Mouse (Mus musculus) spleen, postnatal 14 days (tissue): ENCODE data around the gene Pink1.
"Not testable (repeated sequence)": the region's sequence is repeated elsewhere in the genome, so short reads cannot be mapped to it uniquely, and the experiment has no call there.

Experiments used
- DNase-seq, 2 experiments: peaks; one replicate each; pipeline ENCODE4 v3.0.0; 2021 to 2022; ENCODE audit warnings: low spot score in 2 of 2

The Pink1 gene

DNA sequence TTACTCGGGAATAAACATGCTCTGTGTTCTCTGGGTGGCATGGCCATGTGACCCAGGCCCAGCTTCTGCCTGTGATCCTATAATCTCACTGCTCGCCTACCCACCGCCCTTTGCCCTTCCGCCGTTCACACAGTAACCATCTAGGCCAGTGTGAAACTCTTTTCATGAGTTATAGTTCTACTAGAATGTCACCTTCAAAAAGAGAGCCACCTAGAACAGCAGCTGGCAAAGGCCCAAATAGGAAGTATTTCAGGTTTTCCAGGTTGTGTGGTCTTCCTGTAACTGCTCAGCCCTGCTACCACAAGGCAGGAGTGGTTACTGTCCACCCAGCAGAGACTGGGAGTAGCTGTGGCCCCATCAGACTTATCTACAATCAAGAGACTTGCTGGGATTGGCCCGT lies 16.7 kb upstream of the Pink1 start:
- no peak for DNase-seq

DNA sequence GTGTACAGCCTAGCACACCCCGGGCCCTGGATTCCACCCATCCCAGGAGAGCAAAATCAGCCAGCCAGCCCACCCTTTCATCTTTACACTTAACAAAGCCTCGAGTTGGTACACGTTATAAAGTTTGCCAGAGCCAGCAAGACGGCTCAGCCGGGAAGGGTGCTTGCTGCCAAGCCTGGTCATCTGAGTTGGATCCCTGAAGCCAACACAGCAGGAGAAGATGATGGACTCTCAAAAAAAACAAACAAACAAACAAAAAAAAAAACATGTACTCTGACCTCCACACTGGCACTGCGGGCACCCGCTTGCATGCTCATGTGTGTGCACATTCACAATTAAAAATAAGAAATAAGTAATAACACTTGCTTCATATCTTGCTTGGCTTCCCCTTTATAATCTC lies 15.9 kb upstream of the Pink1 start:
- no peak for DNase-seq

DNA sequence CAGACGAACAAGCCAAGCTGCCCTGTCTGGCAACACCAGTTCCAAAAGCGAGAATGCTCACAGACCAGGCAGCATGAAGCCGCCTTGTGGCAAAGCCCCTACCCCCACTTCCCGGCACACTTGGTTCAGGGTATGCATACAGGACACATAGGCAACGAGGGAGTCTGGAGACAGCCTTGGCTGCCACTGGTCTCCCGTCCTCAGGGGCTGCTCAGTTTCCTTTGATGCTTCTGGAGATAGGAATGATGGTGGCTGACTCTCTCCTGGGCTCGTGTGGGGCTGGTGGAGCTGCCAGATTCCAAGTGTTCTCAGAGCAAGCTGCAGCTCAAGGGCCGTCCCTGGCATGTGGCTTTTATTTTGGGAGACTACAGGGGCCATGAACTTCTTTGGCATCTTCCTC lies 15.3 kb upstream of the Pink1 start:
- no peak for DNase-seq

DNA sequence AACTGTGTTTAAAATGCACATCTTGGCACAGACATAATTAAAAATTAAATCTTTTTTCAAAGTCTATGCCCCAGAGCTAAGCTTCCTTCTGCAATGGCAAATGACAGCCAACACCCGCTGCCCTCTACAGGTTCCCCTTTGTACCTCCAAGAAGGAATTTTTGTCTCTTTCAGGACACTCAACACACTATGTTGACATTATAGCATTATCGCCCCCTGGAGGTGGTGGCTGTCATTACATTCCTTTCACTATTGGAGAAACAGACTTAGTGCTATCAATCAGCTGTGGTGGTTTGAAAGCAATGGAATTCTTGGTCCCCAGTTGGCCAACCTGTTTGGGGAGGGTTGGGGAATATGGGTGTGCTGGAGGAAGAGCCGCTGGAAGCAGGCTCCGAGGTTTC lies 13.9 kb upstream of the Pink1 start:
- DNase-seq: no peak

DNA sequence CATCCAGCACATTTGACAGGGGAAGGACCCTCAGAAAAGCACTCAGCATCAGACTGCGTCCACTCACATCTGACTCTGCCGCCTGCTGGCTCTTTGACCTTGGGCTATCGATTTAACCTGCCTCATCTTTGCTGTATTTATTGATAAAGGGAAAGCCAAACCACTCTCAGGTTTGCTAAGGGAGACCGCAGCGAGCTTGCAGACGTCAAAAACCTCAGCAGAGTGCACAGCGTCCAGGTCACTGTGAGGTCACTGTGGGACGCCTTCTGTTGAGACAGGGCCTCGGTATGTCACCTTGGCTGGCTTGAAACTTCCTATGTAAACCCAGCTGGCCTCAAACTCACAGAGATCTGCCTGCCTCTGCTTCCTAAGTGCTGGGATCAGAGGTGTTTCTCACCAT lies 11.2 kb upstream of the Pink1 start:
- no peak for DNase-seq

DNA sequence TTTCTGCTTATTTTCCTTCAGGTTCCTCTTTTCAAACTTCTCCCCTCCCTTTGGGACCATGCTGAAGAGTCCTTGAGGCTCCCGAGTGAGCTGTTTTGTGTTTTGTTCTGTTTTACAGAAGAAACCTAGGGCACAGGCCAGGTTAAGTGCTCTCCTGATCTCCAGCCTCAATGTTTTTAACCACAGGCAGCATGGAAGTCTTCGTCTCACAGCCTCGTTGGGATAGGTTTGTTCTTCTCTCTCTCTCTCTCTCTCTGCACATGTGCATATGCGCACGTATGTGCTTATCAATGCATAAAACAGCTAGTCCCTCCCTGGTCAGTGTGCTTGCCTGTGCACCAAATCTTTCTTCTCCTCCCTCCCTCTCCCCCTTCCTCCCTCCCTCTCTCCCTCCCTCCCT lies 10.8 kb upstream of the Pink1 start:
- no peak for DNase-seq

DNA sequence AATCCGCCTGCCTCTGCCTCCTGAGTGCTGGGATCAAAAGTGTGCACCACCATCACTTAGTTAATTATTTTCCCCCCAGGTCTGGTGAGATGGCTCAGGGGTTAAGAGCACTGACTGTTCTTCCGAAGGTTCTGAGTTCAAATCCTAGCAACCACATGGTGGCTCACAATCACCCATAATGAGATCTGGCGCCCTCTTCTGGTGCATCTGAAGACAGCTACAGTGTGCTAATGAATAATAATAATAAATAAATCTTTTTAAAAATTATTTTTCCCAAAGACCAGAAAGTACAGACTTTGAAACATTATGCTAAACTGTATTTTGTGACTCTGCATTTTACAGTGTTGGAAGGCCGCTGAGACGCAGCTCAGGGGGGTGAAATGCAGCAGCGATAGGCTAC lies 9.5 kb upstream of the Pink1 start:
- DNase-seq: no peak

DNA sequence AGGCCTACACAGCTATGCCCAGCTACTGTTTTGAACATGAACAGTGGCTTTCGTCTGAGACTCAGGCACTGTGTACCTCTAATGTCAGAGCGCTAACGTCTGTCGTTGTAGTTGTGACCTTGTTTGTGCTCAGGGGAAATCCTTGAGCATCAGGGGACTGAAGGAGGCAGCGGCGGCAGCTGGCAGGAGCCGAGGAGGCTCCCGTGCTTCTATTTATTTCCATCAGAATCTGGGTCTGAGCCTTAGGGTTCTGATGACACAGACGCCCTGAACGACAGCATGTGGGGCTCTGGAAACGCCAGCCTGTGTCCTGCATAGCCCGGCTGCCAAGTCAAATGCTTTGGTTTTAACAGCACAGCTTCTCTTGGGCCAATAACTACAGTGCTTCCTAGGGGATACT lies 8.9 kb upstream of the Pink1 start:
- no peak for DNase-seq

DNA sequence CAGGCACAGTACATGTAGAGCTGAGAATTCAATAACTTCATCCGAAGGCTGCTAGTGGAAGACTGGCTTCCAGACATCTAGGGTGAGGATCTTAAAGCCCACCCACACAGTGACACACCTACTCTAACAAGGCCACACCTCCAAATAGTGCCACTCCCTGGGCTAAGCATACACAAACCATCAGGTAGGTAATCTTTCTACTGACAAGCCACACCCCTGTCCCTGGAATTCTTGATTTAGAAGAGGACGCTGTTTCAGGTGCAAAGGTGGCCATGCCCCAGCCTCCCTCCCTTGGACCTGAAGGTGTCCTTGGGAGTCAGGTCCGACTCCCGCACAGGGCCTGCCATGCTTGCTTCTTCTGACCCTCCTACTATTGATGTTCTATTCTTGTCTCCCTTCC lies 7.0 kb upstream of the Pink1 start:
- DNase-seq: no peak

DNA sequence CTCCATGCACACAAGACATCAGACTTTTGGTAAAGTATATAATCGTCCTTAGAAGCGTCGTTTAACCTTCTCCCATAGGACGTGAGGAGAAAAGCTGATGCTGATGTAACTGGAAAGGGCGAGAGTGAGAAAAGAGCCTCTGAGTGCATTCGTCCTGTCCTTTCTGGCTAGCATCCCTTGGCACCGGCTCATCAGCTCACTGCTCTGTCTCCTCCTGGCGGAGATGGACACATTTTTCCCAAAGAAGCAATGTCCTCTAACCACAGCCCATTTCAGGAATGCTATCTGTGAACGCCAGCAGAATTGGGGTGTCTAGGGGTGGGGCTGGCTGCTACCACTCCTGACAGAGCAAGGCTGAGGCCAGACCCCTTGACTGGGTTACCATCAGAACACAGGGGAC lies 5.5 kb upstream of the Pink1 start:
- no peak for DNase-seq

DNA sequence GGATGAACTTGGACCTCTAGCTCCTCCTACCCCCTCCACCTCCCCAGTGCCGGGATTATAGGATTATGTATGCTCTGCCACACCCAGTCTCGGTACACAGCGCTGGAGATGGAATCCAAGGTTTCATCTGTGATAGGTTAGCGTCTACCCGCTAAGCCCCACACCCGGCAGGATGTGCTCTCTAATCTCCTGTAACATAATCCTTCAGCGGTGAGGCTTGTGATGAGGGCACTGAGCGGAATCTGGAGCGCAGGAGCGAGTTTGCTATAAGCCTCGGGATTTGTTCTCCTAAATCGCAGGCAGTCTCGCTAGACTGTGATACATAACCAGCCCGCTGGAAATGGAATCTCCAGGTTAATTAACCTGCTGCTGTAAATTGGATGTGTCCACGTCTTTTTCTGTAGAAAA lies 4.2 kb upstream of the Pink1 start:
- DNase-seq: no peak

DNA sequence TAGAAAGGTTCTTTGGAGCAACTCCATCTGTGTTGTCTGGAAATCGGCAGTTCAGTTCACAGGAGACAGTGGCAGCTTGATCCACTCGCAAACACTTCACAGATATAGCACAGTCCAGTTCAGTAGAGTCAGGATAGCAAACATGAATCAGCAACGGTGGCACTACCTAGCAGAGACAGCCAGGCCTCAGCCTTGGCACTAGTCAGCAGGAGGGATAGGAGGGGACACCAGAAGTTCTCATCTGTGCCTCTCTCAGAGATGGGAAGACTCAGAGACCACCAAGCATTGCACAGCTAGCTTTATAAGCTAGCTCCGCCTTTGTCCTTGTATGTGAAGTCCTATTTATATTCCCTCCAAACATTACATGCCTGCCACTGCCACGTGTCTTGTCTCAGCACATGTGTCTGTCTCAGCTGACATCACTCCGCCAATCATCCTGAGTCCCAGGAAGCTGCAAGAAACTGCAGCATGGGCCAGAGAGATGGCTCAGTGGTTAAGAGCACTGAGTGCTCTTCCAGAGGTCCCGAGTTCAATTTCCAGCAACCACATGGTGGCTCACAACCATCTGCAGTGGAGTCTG lies 1.9 kb upstream of the Pink1 start:
- DNase-seq: no peak

DNA sequence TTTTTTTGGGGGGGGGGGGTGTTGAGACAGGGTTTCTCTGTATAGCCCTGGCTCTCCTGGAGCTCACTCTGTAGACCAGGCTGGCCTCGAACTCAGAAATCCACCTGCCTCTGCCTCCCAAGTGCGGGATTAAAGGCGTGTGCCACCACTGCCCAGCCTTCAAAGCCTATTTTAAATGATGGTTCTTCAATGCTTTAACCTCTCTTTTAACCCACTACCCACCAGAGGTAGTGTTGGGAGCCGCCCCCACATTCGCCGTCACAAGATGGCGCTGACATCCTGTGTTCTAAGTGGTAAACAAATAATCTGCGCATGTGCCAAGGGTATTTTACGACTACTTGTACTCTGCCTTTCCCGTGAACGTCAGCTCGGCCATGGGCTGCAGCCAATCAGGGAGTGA lies 1.0 kb upstream of the Pink1 start:
- DNase-seq: not testable (repeated sequence)

DNA sequence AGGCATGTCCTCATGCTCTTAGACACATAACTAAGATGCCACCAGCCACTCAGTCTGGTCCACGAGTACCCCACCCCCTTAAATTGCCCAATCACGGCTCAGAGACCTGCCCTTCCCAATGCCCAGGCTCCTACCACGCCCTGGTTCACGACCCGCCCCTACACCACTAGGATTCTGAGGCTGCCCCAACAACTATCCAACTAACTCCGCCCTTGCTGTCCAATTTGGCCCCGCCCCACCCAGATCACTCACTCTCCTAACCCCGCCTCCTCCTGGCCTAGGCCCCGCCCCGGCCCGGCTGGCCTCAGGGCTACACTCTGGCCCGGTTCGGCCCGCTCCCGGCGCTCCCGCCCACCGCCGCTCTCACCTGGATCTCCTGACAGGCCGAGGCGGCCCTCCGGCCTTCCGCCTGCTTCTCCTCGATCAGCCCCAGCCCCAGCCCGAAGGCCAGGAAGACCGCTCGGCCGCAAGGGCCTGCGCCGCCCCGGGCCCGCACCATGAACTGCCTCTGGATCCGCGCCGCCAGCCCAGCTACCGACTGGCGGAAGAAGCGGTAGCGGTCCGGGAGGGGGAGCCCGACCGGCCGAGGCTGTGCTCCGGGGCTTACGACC lies 536 bp downstream of the Pink1 start:
- DNase-seq: peak; percentile 89 to 94

DNA sequence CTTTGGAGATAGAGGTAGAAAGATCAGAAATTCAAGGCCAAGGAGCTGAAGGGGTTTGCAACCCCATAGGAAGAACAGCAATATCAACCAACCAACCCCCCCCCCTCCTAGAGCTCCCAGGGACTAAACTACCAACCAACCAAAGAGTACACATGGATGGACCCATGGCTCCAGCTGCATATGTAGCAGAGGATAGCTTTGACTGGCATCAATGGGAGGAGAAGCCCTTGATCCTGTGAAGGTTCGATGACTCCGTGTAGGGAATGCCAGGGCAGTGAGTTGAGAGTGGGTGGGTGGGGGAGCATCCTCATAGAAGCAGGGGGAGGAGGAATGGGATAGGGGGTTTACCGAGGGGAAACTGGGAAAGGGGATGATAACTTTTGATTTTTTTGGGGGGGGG lies 1.7 kb downstream of the Pink1 start:
- DNase-seq: no peak

DNA sequence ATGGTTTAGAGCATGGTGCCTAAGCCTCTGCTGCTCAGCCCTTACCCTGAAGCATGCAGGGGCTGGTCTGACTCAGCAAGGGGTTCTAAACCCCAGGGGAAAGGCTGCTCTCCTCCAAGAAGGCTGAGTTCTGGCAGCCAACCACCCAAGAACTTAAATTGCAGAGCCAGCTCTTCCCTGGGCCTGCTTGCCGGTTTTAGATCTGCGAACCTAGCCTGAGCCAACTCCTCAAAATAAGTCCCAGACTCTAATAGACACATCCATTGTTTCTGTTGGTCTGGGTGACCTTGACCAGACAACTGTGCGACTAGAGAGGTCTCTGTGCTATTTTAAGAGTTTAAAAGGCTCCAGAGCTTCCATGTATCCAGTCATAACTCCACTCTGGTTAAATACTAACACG lies 2.4 kb downstream of the Pink1 start:
- no peak for DNase-seq

DNA sequence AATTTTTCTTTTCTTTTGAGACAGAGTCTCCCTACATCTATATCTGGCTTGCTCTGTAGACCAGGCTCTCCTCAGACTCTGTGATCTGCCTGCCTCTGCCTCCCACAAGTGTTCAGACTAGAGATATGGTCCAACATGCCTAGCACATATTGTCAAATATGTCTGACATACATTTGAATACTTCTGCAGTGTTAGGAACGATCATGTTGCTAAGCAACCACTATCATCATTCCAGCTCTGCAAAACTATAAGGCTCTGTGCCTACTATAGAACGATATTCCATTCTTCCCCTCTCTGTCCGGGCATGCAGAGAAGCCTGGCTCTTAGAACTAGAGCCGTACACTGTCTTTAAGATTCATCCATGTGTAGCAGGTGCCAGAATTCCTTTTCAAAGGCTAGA lies 3.4 kb downstream of the Pink1 start:
- DNase-seq: no peak

DNA sequence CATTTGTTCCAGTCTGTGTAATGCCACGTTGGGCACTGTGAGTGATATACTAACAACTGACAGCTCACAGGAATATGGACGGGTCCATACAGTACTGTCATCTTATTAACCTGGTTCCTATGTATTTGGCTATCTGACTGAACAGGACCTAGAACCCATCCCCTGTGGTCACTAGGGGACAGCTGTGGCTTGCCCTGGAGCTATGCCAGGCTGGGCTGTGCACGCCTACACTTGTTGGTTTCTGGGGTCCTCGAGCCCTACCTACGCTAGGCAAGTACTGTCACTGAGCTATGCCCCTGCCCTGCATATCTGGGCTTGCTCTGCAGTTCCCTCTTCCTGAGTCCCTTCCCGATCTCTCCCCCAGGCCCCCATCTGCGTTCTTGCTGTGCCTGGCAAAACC lies 4.6 kb downstream of the Pink1 start:
- DNase-seq: no peak

DNA sequence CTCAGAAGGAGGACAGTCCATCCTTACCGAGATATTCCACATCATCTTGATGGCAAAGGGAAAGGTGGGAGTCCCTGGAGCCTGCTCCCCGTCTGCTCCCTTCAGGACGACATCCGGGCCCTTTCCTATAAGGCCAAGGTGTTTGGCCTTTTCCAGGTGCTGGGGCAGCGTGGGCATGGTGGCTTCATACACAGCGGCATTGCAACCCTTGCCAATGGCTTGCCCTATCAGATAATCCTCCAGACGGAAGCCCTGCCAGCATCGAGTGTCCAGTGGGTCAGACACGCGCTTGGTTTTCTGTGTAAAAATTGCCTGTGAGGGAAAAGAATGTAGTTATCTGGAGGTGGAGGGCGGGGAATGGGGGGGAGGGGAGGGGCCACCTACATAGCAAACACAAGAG lies 5.4 kb downstream of the Pink1 start:
- no peak for DNase-seq

DNA sequence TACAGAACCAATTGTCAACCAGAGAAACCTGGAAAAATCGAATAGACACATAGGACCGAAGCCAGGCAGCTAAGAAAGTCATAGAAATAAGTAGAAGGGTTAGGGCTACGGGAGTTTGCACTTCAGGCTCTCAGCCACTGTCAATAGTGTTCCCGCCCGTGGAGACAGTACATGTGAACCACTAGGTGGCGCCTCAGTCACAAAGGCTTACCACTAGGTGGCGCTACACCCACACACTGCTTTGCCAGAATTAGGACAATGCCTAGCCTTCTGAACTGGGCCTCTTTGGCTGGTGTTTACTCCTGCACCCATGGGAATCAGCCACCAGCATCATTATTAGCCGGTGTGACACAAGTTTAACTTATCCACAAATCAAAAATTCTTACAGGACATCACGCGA lies 6.6 kb downstream of the Pink1 start:
- DNase-seq: peak; percentile 56 to 80

DNA sequence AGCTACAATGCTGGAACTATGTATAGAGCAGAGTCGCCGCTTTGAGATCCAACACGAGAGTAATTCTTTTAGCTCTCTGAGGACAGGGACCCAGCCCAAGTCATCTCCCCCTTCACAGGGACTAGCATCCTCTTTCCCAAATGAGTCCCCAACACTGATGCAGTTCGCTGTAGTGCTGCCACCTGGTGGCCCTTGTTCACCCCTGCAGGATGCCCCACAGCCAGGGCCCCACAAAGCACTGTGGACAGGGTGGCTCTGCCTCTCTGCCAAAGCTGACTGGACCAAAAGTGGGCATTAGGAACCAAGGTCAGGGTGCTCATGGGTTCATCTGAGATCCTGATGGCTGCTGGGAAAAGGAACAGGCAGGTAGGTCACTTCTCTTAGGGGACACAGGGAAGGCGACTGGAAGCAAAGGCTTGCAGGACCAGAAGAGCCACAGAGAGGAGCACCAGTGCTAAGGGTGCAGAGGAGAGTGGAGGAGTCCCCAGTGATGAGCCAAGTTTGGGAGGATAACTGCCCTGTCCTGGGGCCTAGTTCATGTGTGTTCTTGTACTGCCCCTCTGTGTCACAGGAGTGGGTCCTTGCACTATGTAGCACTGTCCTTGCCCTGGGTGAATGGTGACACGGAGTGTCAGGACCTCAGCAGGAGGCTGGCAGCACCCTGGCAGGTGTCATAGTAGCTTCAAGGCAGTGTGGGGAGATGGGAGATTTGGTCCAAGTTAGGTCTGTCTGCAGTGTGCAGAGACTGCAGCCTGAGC lies 7.4 kb downstream of the Pink1 start:
- peak in 1 of 2 experiments; percentile 55 for DNase-seq

DNA sequence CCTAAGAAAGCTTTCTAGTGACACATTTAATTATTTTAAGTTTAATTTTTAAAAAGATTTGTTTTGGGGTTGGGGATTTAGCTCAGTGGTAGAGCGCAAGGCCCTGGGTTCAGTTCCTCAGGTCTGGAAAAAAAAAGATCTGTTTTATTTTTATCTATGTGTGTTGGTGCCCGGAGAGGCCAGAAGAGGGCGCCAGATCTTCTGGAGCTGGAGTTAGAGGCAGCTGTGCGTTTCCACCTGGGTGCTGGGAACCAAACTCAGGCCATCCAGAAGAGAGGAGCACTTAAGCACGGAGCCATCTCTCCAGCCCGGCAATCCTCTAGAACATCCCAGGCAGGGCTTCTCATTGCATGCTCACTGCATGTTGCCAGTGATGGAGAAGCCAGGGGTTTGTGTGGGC lies 9.7 kb downstream of the Pink1 start:
- no peak for DNase-seq

DNA sequence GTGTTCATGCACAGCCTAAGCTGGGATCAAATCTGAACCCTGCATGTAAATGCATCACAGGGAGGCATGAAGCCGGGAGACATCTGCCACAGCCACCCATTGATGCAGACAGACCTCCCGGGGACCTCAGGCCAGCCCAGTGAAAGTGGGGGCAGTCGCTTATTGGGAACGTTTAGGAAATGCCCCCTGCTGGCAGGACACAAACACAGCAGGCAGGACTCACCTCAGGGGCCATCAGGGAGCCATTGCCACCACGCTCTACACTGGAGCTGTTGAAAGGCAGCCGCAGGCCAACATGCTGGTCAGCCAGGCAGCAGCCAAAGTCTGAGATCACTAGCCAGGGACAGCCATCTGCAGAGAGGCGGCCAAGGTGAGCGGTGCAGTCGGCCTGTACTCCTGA lies 10.3 kb downstream of the Pink1 start:
- no peak for DNase-seq

DNA sequence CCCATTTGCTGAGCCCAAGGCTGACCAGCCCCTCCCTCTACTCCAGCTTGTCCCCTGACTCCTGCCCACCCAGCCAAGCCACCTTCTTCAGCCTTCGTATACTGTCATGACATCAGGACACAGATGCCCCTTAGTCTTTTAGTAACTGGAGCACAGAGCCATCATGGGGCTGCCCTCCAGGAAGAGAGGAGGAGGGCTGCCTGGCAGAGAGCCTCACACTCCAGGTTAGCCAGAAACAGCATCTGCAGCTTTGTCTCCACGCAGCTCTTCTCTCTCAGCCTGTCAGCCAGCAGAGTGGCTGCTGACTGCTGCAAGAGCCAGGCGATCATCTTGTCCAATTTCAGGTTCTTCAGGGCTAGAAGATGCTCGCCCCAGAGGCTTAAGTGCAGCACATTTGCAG lies 12.3 kb downstream of the Pink1 start:
- no peak for DNase-seq
